Mouse (Mus musculus) layer of hippocampus, adult 9-10 months (tissue): ENCODE measurements around the gene A930009A15Rik.
A peak's percentile ranks its signal among the peaks of the same experiment; 100 is the strongest.

Source experiments
- DNase-seq: peaks from one replicate; pipeline ENCODE4 v3.0.0; 2022; ENCODE audit warnings: low spot score

The A930009A15Rik gene

DNA sequence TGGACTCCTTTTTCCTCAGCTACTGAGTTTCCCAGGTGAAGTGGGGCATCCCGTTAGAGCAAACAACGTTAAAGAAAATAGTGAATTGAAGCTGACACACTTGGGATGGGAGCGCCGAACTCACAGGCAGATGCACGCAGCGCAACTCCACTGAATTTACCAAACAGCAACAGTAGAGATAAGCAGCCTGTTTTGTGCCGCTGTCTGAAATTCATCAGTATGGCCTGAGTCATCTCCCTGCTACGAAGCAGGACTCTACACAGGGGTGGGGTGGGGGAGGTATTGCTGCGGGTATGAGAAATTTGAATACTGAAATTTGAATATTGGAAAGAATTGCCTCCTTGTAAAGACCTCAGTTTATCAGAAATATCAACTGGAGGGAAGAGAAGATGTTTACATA is 12.2 kb downstream of the A930009A15Rik start:
- DNase-seq, result no peak

DNA sequence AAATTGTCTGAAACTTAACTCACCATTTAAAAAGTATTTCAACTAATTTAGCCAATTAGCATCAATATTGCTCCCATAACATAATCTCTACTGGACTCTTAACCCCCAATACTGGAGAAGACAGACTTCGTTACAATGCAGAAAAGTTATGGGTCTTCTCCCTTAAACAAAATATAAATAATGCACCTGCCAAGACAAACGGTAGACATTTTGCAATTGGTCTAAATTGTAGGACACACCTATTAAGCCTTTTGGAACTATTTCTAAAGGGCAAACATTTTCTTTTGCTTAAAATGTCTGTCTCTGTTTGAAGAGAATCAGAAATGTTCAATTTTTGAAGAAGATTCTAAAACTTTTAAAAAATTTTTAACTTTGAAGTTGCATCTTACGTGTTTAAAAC is 13.3 kb downstream of the A930009A15Rik start:
- no peak for DNase-seq

DNA sequence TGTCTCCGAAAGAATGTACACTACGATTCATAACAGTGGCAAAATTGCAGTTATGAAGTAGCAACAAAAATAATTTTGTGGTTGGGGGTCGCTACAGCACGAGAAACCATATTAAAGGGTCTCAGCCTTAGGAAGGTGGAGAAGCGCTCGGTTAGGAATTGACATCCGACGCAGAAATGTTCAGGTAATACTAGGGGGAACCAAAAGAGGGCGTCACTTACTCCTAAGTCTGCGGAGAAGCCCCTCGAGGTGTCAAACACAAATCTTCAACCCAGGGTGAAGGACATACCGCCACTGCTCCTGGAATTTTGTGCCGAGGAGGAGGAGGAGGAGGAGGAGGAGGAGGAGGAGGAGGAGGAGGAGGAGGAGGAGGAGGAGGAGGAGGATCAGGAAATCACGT is 14.9 kb downstream of the A930009A15Rik start:
- no peak for DNase-seq

DNA sequence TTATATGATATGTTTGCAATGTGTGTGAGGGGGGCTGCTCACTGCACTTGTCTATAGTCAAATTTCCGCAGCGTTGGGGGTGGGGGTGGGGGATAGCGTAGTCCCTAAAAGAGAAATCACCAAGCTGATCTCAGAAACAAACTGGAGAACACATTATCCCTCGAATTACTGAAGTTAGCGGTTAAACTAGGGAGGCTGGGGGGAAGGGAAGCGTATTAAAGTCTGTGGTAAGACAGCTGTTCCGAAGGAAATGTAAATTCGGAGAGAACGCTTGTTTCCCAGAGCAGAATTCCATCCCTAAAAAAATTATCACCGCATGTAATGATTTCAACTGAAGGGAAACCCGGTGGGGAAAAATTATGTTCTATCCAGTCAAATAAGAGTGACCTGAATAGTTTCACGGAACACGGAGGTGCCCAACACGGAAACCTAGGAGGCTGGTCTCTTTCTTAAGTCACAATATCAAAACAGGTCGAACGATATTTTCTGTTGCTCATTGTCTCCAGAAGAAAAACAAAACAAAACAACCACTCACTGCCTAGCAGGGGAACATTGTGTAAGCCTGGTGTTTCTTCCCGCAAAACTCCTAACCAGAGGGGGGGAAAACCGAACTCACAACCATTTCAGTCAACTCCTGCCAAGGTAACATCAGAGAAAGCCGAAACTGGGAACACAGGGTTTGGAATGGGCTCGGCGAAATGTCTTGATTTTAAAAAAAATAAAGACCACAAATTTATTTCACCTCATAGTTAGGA is 15.9 kb downstream of the A930009A15Rik start:
- no peak for DNase-seq

DNA sequence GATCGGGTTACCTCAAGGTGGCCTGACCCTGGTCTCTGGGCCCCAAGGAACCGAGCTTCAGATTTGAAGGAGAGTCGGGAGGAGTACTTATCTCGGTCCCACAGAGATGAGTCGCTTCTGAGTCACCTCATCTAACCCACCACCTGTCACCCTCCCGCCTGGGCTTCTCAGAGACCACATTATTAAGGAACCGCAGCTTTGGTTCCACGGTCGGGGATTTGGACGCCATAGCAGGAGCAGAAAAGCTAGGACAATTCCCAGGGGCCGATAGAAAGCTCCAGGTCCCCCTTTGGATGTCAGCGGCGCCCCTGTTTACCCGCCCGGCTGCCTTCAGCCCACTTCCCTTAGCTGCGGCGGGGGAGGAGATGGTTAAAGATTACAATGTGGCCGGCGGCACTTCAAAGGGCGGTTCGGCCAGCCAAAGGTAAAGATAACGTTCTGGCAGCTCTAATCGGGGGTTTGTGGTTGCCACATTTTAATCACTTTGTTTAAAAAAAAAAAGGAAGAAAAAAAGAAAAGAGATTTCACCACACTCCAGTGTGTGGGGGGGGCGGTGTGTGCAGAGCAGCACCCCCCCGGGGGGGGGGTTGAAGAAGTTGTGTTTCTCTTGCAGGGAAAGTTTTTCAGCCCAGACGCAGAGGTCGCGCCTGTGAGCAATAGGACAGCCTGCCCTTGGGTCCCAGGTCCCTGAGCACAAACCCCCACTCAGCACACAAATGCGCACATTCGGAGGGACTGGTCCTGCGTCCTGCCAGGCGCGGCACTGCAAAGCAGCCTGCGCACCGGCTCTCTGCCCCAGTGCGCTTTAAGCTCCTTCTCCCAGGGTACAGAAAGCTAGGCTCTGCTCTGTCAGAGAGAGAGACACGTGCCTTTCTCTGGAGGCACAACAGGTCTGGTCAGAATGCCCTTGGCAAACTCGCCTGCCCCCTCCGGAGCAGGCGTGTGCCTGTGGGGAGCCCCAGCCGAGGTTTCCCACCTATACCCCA is 16.8 kb downstream of the A930009A15Rik start:
- no peak for DNase-seq

DNA sequence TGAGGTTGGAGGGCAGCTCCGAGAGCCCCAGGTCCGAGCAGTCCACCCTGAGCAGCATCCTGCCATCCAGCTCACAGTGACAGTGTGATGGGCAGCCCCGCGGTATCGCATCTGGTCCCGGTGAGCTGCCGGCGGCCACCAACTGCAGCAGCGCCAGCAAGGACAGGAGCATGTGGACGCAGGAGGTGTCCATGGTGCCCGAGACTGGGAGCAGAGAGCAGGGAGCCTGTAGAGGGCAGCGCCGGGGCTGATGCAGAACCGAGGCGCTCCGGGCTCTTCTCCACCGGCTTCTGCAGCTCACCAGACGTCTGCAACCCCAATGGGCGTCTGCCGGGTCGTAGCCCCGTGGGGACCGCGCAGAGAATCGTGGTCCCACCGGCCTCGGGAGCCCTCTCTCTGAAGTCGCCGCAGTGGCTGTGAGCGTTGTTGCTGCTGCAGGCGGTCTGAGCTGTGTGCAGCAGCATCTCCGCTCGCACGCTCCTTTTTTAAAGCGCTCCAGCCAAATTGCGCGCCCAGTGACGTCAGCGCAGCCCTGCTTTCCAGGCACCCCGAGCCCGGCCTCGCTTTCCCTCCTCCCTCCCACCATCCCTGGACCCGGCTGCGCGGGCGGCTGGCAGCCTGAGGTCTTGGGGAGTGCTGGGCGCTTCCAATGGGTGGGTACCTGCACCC is 17.6 kb downstream of the A930009A15Rik start, which contains the start of gene Lgr5:
Gene Lgr5, minus strand, starts transcription at position 480 of the 669 bp plus-strand sequence.
- no peak for DNase-seq

DNA sequence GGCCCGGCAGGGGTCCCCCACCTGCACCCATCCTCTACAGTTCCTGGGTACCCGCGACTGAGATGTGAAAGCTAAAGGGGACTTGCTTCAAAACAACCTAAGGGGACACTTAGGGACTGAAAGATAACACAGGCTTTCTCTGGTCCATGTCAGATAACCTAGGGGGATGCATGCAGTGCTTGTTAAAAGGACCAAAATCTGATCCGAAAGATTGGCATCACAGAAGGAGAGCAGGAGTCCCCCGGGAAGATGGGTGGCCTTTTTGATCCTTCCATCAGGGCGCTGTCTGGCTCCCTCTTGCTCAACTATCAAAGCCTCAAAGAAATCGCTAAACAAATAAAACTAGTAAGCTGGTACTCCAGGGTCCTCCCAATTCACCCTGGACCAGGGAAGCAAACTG is 18.2 kb downstream of the A930009A15Rik start:
- no peak for DNase-seq

DNA sequence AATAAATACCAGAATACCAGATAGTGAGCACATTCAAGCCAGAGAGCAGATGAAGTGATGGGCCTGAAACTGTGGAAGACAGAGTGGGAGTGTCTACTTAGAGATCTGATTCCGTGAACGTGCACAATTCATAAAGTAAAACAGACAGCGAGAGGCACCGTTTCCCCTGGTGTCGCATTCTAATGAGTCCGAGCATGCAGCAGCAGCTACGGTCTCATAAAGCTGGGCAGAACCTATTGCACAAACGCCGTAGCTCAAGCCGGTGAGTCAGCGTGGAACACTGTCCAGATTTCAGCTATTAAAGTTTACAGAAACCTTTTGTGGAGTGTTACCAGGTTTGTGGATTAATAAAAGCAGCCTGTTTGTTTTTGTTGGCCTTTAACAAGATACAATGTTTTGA is 23.4 kb downstream of the A930009A15Rik start:
- DNase-seq, result no peak

DNA sequence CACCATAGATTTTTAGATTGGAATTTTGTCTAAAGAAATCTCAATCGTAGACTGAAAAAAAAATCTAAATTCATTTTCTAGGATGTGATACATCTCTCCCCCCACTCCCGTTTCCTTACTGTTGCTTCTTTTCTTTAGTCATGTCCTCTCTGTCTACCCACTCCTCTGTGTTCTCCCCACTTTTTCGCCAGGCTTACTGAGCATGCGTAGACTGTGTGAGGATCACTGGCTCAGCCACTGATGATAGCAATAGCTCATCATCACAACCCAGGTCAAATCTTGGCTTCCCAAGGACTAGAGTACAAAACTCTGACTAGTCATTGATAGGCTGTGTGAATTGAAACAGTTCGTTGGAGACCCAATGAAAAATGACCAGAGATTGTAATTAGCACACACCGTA is 23.9 kb downstream of the A930009A15Rik start:
- DNase-seq, result no peak

DNA sequence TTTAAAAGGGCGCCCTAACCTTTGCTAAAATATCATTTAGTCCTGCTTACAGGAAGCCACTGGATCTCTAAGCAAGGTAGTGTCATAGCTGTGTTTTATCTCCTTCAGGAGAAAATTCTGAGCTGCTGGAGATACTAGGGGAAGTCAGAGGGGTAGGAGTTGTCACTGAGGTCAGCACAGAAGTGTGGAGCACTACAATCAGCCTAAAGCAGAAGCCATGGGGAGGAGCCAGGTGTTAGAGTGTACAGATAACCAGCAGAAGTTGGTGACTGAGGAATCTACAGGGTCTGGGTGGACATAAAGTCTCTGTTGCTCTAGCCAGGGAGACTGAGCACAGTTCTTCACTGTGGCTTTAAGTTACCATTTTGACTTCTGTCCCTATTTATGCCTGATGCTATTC is 26.0 kb downstream of the A930009A15Rik start:
- no peak for DNase-seq

DNA sequence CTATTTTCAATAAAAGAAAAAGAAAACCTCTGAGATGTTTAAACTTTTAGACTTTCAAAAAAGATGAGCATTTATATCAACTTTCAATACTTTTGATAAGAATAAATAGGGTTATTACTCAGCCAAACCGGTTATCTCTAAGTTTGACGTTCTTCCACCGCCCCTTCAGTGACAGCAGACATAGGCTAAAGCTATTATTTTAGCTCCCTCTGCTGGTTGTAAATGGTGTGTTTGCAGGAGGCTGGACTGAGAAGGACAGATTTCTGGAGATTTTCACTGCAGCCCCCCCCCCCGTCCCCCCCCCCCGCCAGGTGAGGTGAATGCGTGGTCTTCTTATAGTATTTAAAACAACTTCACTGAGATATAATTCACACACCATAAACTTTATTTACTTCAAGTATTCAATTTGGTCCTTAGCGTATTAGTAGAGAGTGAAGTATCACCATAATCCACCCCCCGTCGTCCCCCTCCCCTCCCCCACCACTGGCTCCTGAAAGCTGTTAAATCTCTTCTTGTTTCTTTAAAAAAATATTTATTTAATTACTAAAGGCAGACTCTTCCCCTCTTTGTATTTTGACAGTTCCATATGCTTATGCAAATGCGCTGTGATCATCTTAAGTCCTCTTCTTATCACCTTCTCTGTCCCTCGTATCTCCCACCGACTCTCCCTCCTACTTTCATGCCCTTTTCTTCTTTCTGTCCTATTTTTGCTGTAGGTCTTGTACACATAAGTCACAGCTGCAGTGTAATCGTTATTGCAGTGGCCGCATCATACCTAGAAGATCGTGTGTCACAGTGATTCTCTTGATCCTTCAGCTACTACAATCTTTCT is 47.9 kb downstream of the A930009A15Rik start:
- DNase-seq, result peak; percentile 38

DNA sequence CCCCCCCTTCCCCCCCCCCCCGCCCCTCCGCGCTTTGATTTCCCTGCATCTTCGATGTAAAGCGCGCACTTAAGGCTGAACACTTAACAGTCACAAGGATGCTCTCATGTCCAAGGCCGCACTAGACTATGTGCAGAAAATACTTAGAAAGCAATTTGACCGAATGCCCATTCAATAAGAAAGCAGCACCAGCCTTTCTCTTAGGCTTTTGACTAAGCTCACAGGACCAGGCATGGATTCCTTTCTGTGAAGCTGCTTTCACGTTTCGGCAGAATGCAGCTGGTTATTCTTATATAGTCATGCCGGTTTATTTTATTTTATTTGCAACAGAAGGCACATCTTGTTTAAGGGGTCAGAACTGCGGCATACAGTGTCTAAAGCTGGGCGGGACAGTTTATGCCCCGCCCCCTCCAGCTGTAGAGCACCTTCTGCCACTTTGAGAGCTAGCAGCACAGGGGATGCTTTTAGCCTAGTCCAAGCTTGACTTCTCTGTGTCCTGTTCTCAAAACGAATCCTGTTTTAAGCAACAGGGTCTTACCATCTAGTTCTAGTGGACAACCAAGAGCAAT is 48.6 kb downstream of the A930009A15Rik start:
- DNase-seq, result no peak

DNA sequence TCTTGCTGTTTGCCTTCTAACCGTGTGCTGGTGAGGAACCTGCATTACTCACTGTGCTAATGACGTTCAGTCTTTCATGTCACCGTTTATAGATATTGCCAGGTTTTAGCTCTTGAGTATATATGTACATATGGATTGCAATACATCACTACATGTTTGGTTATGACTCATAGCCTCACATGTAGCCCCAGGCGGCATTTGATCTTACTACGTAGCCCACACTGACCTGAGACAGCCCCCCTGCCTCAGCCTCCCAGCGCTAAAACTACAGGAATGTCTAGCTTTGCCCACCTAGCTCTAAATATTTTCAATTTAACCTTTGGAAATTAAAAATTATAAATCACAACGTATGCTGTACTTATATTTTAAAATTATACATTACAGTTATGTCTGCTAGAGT is 53.7 kb downstream of the A930009A15Rik start:
- DNase-seq, result no peak

DNA sequence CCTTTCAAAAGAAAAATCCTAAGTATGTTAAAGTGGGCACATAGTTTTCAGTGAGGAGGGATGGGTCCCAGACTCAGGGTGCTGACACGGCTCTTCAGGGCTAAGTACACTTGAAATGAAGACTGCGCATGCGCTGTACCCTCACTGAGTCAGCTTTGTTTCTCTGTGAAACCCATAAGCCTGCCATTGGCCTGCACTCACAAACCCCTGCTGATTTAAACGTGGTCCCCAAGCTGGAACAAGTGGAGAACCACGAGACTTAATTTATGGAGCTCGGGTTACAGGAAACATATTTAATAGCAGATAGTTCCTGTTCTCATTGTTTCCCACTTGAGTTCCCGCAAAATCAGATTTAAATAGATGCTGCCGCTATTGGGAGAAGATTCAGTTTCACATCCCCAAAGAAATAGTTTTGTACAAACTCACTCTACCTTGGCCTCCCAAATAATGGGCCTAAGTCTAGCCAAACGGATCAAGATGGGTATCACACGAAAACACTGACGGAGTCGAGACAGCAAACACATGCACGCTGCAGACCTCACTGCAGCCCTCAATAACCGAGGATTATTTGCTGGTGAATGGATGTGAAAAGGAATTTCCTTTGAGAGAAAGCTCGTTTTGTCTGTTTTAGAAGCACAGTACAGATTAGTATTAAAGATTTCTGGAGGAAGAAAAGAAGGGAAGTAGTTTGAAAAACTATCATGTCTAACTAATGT is 54.3 kb downstream of the A930009A15Rik start:
- DNase-seq, result peak; percentile 7

DNA sequence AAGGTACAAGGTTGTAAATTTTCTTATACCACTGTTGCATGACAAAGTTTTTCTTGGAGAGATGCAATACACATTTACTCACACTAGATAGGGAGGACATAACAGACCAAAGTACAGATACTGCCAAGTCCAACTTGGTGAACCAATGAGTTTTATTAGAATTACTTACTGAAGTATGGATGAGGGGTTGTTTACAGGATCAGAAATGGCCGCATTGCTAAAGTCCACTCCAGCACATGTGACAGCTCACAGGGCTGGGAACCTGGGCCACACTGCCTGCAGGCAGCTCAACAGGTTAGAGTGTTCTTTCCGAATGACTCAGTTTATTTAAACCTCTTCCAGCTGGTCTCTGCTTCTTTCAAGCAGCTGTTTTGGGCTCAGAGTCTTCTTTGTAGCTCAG is 55.2 kb downstream of the A930009A15Rik start:
- DNase-seq, result no peak

DNA sequence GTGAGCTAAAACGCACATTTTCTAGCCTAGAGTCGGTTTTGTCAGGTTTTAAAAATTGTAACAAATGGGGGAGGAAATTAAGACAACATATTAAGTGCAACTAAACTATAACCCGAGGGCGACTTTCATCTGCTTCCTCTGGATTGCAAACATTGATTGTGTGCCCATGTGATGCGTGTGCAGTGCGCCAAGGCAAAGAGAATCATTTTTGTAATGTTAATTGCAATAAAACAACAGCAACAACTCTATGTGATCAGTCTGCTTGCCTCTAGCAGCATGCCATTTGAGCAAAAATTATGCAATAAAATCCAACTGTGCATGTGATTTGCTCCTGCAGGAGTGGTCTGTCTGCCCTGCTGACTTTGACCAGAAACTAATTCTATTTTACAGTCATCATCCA is 56.9 kb downstream of the A930009A15Rik start:
- no peak for DNase-seq
